Mouse (Mus musculus): ENCODE measurements around the gene Gm21936. TPM values are rescaled to one million over a fixed set of nuclear protein-coding genes. Genes with fewer than 3 reads are reported as not detected.

Gene Gm21936
- not detected for polyA plus RNA-seq (2014; fragmentation: Illumina TruSeq; extraction: RNeasy Lipid Tissue Mini Kit (QIAGEN cat#74804); ENCODE audit: low read depth, low replicate concordance)

DNA sequence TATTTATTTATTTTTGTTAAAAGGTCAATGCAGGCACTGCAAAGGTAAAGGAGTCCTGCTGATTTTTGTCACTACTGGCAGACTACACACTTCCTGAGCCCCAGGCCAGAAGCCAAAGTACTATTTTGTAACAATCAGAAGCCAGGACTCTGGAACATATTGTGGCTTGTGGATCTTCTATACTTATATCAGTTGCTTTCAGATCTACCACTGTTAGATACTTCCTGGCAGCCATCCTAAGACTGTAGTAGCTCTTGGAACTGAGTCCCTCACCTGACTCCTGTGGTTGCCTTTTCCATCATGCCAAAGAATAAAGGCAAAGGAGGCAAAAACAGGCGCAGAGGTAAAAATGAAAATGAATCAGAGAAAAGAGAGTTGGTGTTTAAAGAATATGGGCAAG, at the start of gene Gm21936:
Gene Gm21936 (plus strand): TSS at position 301 of the 400 bp plus-strand sequence.

DNA sequence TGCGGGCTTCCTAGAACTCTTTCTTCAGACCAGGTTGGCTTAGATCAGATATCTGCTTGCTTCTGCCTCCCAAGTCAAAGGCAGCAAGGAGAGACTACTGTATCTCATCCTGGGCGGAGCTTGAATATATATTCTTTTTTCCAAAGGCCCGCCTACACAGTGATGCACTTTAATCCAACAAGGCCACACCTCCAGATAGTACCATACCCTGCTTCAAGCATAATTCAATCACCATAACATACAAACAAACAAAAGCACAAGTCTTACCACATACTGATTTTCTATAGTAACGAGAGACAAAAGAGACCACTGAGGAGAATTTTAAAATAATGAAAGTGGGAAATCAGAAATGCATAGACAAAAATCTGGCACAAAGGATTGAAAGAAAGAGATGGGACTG, 19.7 kb upstream of the Gm21936 start, which contains the start of gene Gm21319:
Gene Gm21319 (minus strand): TSS at position 101 of the 400 bp plus-strand sequence.

DNA sequence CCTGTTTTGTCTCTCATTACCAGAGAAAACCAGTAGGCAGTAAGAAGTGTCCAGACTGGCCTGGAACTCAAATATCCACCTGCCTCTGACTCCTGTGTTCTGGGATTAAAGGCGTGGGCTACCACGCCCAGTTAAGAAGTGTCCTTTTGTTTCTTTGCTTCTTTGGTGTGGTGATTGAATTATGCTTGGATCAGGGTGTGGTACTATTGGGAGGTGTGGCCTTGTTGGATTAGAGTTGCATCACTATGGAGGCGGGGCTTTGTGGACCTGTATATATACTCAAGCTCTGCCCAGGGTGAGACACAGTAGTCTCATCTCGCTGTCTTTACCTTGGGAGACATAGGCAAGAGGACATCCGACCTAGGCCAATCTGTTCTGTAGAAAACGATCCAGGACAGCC, 21.0 kb downstream of the Gm21936 start, which contains the start of gene BB287469:
Gene BB287469 (plus strand): TSS at position 301 of the 400 bp plus-strand sequence.

DNA sequence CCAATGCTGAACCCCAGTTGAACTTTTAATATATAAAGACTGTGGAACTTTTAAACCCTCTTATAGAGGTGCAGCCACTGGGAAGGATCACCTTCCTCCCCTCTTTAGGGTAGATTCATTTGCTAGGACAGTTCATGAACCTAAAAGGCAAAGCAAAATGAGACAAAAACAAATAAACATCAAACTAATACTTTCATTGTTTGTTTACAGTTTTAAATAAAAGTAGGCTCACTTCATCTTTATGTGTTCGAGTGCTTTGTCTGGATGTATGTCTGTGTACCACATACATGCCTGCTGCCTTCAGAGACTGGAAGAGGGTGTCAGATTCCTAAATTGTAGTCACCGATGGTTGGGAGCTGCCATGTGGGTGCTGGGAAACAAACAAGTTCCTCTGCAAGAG, 46.9 kb downstream of the Gm21936 start, which contains the start of gene Gm2001:
Gene Gm2001 (minus strand): TSS at position 101 of the 400 bp plus-strand sequence.

Other genes with a start within 250 kb of the Gm21936 start
- gene Oog1, start 192.8 kb upstream of the Gm21936 start, polyA plus RNA-seq (2014; fragmentation: Illumina TruSeq; extraction: RNeasy Lipid Tissue Mini Kit (QIAGEN cat#74804); ENCODE audit: low read depth, low replicate concordance), result not detected
- gene Gm4027, start 176.6 kb upstream of the Gm21936 start, polyA plus RNA-seq (2014; fragmentation: Illumina TruSeq; extraction: RNeasy Lipid Tissue Mini Kit (QIAGEN cat#74804); ENCODE audit: low read depth, low replicate concordance), result not detected
- not detected for gene Gm16381, start 150.9 kb upstream of the Gm21936 start, polyA plus RNA-seq (2014; fragmentation: Illumina TruSeq; extraction: RNeasy Lipid Tissue Mini Kit (QIAGEN cat#74804); ENCODE audit: low read depth, low replicate concordance)
- gene Gm21319, start 19.8 kb upstream of the Gm21936 start, polyA plus RNA-seq (2014; fragmentation: Illumina TruSeq; extraction: RNeasy Lipid Tissue Mini Kit (QIAGEN cat#74804); ENCODE audit: low read depth, low replicate concordance), result not detected
- gene BB287469, start 21.1 kb downstream of the Gm21936 start, polyA plus RNA-seq (2014; fragmentation: Illumina TruSeq; extraction: RNeasy Lipid Tissue Mini Kit (QIAGEN cat#74804); ENCODE audit: low read depth, low replicate concordance), result not detected
- not detected for gene Gm2001, start 46.8 kb downstream of the Gm21936 start, polyA plus RNA-seq (2014; fragmentation: Illumina TruSeq; extraction: RNeasy Lipid Tissue Mini Kit (QIAGEN cat#74804); ENCODE audit: low read depth, low replicate concordance)
- gene Gm2016, start 78.6 kb downstream of the Gm21936 start, polyA plus RNA-seq (2014; fragmentation: Illumina TruSeq; extraction: RNeasy Lipid Tissue Mini Kit (QIAGEN cat#74804); ENCODE audit: low read depth, low replicate concordance), result not detected
- gene Gm2022, start 99.9 kb downstream of the Gm21936 start, polyA plus RNA-seq (2014; fragmentation: Illumina TruSeq; extraction: RNeasy Lipid Tissue Mini Kit (QIAGEN cat#74804); ENCODE audit: low read depth, low replicate concordance), result not detected
- not detected for gene Gm2035, start 124.3 kb downstream of the Gm21936 start, polyA plus RNA-seq (2014; fragmentation: Illumina TruSeq; extraction: RNeasy Lipid Tissue Mini Kit (QIAGEN cat#74804); ENCODE audit: low read depth, low replicate concordance)
- gene Gm2042, start 158.6 kb downstream of the Gm21936 start, polyA plus RNA-seq (2014; fragmentation: Illumina TruSeq; extraction: RNeasy Lipid Tissue Mini Kit (QIAGEN cat#74804); ENCODE audit: low read depth, low replicate concordance), result not detected
- gene Gm2075, start 216.3 kb downstream of the Gm21936 start, polyA plus RNA-seq (2014; fragmentation: Illumina TruSeq; extraction: RNeasy Lipid Tissue Mini Kit (QIAGEN cat#74804); ENCODE audit: low read depth, low replicate concordance), result not detected
- gene Gm6803, start 223.3 kb downstream of the Gm21936 start, polyA plus RNA-seq (2014; fragmentation: Illumina TruSeq; extraction: RNeasy Lipid Tissue Mini Kit (QIAGEN cat#74804); ENCODE audit: low read depth, low replicate concordance), result not detected
- gene Gm2056, start 231.5 kb downstream of the Gm21936 start, polyA plus RNA-seq (2014; fragmentation: Illumina TruSeq; extraction: RNeasy Lipid Tissue Mini Kit (QIAGEN cat#74804); ENCODE audit: low read depth, low replicate concordance), result not detected

All from adipose tissue, adult 10 weeks (tissue).